Mouse (Mus musculus) layer of hippocampus, adult 2 months (tissue): ENCODE measurements around the gene Olfr584. TPM values are rescaled to one million over a fixed set of nuclear protein-coding genes. Genes with fewer than 3 reads are reported as not detected.

Source experiments
- DNase-seq, 2 experiments: peaks; one replicate each; pipeline ENCODE4 v3.0.0; 2022; ENCODE audit warnings: low spot score in 2 of 2
- H3K27ac ChIP-seq: fragments of 200-600 bp; 2 replicates; pipeline ENCODE4 v1.8.1; 2022
- H3K4me3 ChIP-seq: fragments of 200-600 bp; 2 replicates; pipeline ENCODE4 v1.8.1; 2022; ENCODE audit warnings: mild to moderate bottlenecking
- CTCF ChIP-seq: fragments of 200-600 bp; conservative IDR thresholded peaks from 2 replicates; pipeline ENCODE4 v1.8.1; 2022; ENCODE audit warnings: antibody characterized with exemption, mild to moderate bottlenecking, moderate library complexity
- long read RNA-seq, 2 experiments: library from polyadenylated mRNA; stranded (forward); transcript quantifications; one replicate each; pipeline ENCODE4 v2.0.0; 2021; ENCODE audit warnings: borderline mapping rate in 2 of 2
- total RNA-seq, 2 experiments: library from RNA; stranded (reverse); gene quantifications; 2 replicates each; pipeline ENCODE4 v1.2.3; 2021

Gene Olfr584
- not detected for total RNA-seq
- long read RNA-seq, experiment 1 = 0 reads
- long read RNA-seq, experiment 2 = 0 reads

- no peak within 1 kb of the TSS for H3K4me3 ChIP-seq
- no peak within 1 kb of the TSS for H3K27ac ChIP-seq
- DNase-seq = no peak
- no peak for TF ChIP-seq CTCF
These were observed at the start of gene Olfr584 for GRCm38 (mm10) chr7:103081585-103081984. Olfr584 (plus strand) TSS chr7:103081885.

DNA sequence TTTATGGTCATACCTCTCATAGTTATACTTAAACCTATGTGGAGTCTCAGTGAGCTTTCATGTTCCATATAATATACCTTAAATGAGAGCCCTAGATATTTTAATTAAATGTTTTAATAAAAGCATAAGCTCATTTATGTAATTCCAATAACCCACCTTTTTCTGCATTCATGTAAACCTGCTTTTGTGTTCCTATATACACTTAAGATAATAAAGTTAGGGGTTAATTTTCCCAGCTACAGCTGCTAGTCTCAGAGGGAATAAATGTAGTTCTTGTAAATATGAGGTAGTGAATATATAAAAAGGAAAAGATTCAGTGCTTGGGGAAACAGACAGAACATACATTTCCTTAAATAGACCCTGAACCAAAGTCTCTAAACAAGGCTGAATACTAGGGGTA is 44.0 kb upstream of the Olfr584 start, which contains the start of gene Olfr582:
Olfr582 (plus strand) TSS at position 301 of the 400 bp plus-strand sequence.
- no peak for DNase-seq
- H3K4me3 ChIP-seq = no peak within 1 kb of the TSS
- no peak within 1 kb of the TSS for H3K27ac ChIP-seq
- TF ChIP-seq CTCF = no peak

GRCm38 (mm10) chr7:103051000-103051399 is 30.7 kb upstream of the Olfr584 start, which contains the start of gene Olfr583:
Olfr583 (plus strand) TSS chr7:103051300.
- Histone ChIP-seq H3K27ac (no peak within 1 kb of the TSS), H3K4me3 (no peak within 1 kb of the TSS)
- DNase-seq = no peak
- TF ChIP-seq CTCF = no peak

DNA sequence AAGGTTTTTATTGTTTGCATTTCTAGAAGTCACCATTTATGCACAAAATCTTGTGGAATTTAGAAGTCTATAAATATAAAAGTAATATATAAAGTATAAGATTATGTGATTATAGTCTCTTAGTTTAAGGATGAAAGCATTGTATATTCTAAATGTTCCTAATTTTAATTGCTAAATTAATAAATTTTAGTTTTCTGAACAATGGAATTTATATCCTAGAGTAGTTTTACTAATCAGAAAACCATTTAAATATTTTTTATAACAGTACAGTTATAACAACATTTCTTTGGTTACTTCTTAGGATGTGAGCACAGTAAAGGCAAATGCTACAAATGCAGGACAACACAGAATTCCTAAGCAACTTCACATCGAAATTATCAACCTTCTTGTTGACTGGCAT is 15.7 kb downstream of the Olfr584 start, which contains the start of gene Olfr585:
Olfr585 (plus strand) TSS at position 301 of the 400 bp plus-strand sequence.
- Histone ChIP-seq H3K27ac (no peak within 1 kb of the TSS), H3K4me3 (no peak within 1 kb of the TSS)
- TF ChIP-seq CTCF = no peak
- DNase-seq = no peak

- no peak for DNase-seq
These were observed 37.7 kb downstream of the Olfr584 start for GRCm38 (mm10) chr7:103119406-103119805.

GRCm38 (mm10) chr7:103125538-103125937 is 43.9 kb downstream of the Olfr584 start, which contains the start of gene Olfr586:
Olfr586 (minus strand) TSS chr7:103125638.
- no peak within 1 kb of the TSS for H3K4me3 ChIP-seq
- H3K27ac ChIP-seq = no peak within 1 kb of the TSS
- DNase-seq = no peak
- no peak for TF ChIP-seq CTCF

More at GRCm38 (mm10) chr7:103119406-103119805, 37.7 kb downstream of the Olfr584 start:
- TF ChIP-seq CTCF = peak; percentile 11; the same call in 1 of the 2 replicates
- H3K27ac ChIP-seq = no peak overlapping the region
- H3K4me3 ChIP-seq = no peak overlapping the region

Other genes starting within 250 kb of the Olfr584 start
- gene Olfr566, start 223.1 kb upstream of the Olfr584 start, total RNA-seq = not detected
- not detected for gene Olfr568, start 204.8 kb upstream of the Olfr584 start, total RNA-seq
- not detected for gene Olfr569, start 191.0 kb upstream of the Olfr584 start, total RNA-seq
- not detected for gene Olfr570, start 187.3 kb upstream of the Olfr584 start, total RNA-seq
- gene Olfr571, start 164.3 kb upstream of the Olfr584 start, total RNA-seq = not detected
- not detected for gene Olfr572, start 157.5 kb upstream of the Olfr584 start, total RNA-seq
- not detected for gene Olfr573-ps1, start 139.3 kb upstream of the Olfr584 start, total RNA-seq
- gene Olfr574, start 133.4 kb upstream of the Olfr584 start, total RNA-seq = not detected
- gene Olfr575, start 123.1 kb upstream of the Olfr584 start, total RNA-seq = not detected
- gene Olfr576, start 119.2 kb upstream of the Olfr584 start, total RNA-seq = not detected
- gene Olfr577, start 105.9 kb upstream of the Olfr584 start, total RNA-seq = not detected
- gene Olfr578, start 92.6 kb upstream of the Olfr584 start, total RNA-seq = not detected
- not detected for gene Olfr582, start 43.9 kb upstream of the Olfr584 start, total RNA-seq
- gene Olfr583, start 30.6 kb upstream of the Olfr584 start, total RNA-seq = not detected
- not detected for gene Olfr585, start 15.8 kb downstream of the Olfr584 start, total RNA-seq
- gene Olfr586, start 43.8 kb downstream of the Olfr584 start, total RNA-seq = not detected
- gene Olfr588-ps1, start 59.0 kb downstream of the Olfr584 start, total RNA-seq = not detected
- gene Olfr589, start 74.5 kb downstream of the Olfr584 start, total RNA-seq = not detected
- not detected for gene Olfr591, start 96.5 kb downstream of the Olfr584 start, total RNA-seq
- gene Olfr592, start 102.9 kb downstream of the Olfr584 start, total RNA-seq = not detected
- not detected for gene Olfr593, start 130.0 kb downstream of the Olfr584 start, total RNA-seq
- gene Olfr594, start 135.1 kb downstream of the Olfr584 start, total RNA-seq = not detected
- not detected for gene Usp17ld, start 170.6 kb downstream of the Olfr584 start, total RNA-seq
- not detected for gene Olfr596, start 223.8 kb downstream of the Olfr584 start, total RNA-seq
- gene Olfr597, start 234.4 kb downstream of the Olfr584 start, total RNA-seq = not detected
- gene Olfr598, start 241.7 kb downstream of the Olfr584 start, total RNA-seq = not detected